Mouse (Mus musculus): ENCODE measurements at regions not wholly inside any gene's neighbourhood (a gene's known extent, or its start where the extent isn't known, plus 50 kb on each side); places are given as distances from the start of the nearest gene placed in this dataset.

DNA sequence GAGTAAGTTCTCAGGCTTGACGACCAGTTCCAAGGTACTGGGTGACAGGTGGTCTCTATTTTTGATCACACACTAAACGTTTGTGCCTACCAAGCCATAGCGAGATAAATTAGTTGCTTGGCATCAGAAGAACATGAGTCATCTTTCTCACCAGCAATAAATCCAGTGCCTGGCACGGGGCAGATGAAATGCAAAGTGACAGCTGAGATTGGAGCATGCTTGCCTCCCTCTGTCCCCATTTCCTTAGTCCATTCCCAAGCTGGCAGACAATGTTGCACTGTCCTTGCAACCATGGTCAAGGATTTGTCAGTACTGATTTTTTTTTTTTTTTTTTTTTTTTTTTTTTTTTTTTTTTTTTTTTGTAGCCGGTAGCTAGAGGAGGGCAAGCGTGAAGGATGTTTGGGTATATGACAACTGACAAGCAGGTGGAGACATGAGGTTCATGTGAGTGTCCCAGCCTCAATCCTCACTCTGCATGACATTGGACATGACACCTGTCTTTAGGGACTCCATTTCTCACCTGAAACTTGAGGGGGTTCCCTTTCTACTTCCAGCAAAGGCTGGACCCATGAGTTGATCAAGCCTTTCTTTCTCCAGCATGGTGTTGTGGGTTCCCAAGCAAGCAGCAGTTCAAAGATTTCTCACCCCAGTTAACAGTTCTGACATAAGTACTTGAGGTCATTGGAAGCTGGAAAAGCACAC lies 168.2 kb upstream of the Bcl6 start:
- WGBS = 64% methylated on average over 6 of the region's 6 CpGs
- TF ChIP-seq POLR2A (IDR thresholded peaks at IDR 0.05; ENCODE audit: control insufficient read depth, extremely low read depth, insufficient read depth, low read length, poor library complexity) = no peak
- TF ChIP-seq CTCF (IDR thresholded peaks at IDR 0.05; ENCODE audit: borderline replicate concordance, control insufficient read depth, extremely low read depth, insufficient read depth, low read length, poor library complexity) = no peak
- no peak overlapping the region for H3K4me3 ChIP-seq (ENCODE audit: control insufficient read depth, insufficient read depth, low read length)
- no peak for DNase-seq
- H3K27ac ChIP-seq (ENCODE audit: control insufficient read depth, insufficient read depth, low read length) = no peak overlapping the region
- peaks cover 21% of the 10 kb centered on the region for H3K4me1 ChIP-seq (replicated peaks; ENCODE audit: control insufficient read depth, insufficient read depth, low read length)
- H3K36me3 ChIP-seq (ENCODE audit: control insufficient read depth, insufficient read depth, low read length) = no peaks in the 10 kb centered on the region
- no peaks in the 10 kb centered on the region for H3K27me3 ChIP-seq (ENCODE audit: control insufficient read depth, insufficient read depth, low read length)

GRCm38 (mm10) chr16:24154816-24155357 lies 166.2 kb upstream of the Bcl6 start:
- Histone ChIP-seq H3K36me3 (ENCODE audit: control insufficient read depth, insufficient read depth, low read length) (no peaks in the 10 kb centered on the region), H3K27ac (ENCODE audit: control insufficient read depth, insufficient read depth, low read length) (peak overlapping the region; percentile 81), H3K27me3 (ENCODE audit: control insufficient read depth, insufficient read depth, low read length) (no peaks in the 10 kb centered on the region), H3K4me1 (replicated peaks; ENCODE audit: control insufficient read depth, insufficient read depth, low read length) (peaks cover 29% of the 10 kb centered on the region), H3K4me3 (ENCODE audit: control insufficient read depth, insufficient read depth, low read length) (no peak overlapping the region)
- DNase-seq = peak; percentile 79
- WGBS = 26% methylated on average over 4 of the region's 4 CpGs
- no peak for TF ChIP-seq CTCF (IDR thresholded peaks at IDR 0.05; ENCODE audit: borderline replicate concordance, control insufficient read depth, extremely low read depth, insufficient read depth, low read length, poor library complexity)
- no peak for TF ChIP-seq POLR2A (IDR thresholded peaks at IDR 0.05; ENCODE audit: control insufficient read depth, extremely low read depth, insufficient read depth, low read length, poor library complexity)

GRCm38 (mm10) chr16:24153943-24154342 lies 165.3 kb upstream of the Bcl6 start:
- 0% methylated on average over 1 of the region's 1 CpGs for WGBS
- no peaks in the 10 kb centered on the region for H3K36me3 ChIP-seq (ENCODE audit: control insufficient read depth, insufficient read depth, low read length)
- TF ChIP-seq CTCF (IDR thresholded peaks at IDR 0.05; ENCODE audit: borderline replicate concordance, control insufficient read depth, extremely low read depth, insufficient read depth, low read length, poor library complexity) (no peak), POLR2A (IDR thresholded peaks at IDR 0.05; ENCODE audit: control insufficient read depth, extremely low read depth, insufficient read depth, low read length, poor library complexity) (no peak)
- H3K4me1 ChIP-seq (replicated peaks; ENCODE audit: control insufficient read depth, insufficient read depth, low read length) = peaks cover 31% of the 10 kb centered on the region
- peak overlapping the region; percentile 9; the same call in 1 of the 2 replicates for H3K27ac ChIP-seq (ENCODE audit: control insufficient read depth, insufficient read depth, low read length)
- H3K4me3 ChIP-seq (ENCODE audit: control insufficient read depth, insufficient read depth, low read length) = no peak overlapping the region
- DNase-seq = peak; percentile 54
- no peaks in the 10 kb centered on the region for H3K27me3 ChIP-seq (ENCODE audit: control insufficient read depth, insufficient read depth, low read length)

DNA sequence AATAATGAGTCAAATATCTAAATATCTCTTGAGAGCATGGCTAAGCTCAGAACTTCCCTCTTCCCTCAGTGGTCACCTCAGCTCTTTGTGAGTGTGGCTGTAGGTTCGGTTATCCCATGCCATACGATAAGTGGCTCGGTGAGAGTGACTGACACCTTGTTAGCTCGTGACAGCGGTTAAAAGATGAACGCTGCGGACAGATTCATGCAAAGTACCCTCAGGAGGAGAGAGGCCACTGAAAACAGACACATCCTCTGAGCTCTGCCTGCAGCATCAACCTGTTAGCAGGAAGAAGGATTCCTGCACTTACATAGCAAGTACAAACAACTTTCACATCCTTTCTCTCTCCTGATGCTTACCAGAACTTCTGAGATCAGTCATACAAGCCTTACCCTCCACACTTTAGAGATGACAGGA lies 163.2 kb upstream of the Bcl6 start:
- H3K27ac ChIP-seq (ENCODE audit: control insufficient read depth, insufficient read depth, low read length) = peak overlapping the region; percentile 64
- H3K4me3 ChIP-seq (ENCODE audit: control insufficient read depth, insufficient read depth, low read length) = no peak overlapping the region; the same call in 1 of the 2 replicates
- no peak for TF ChIP-seq CTCF (IDR thresholded peaks at IDR 0.05; ENCODE audit: borderline replicate concordance, control insufficient read depth, extremely low read depth, insufficient read depth, low read length, poor library complexity)
- TF ChIP-seq POLR2A (IDR thresholded peaks at IDR 0.05; ENCODE audit: control insufficient read depth, extremely low read depth, insufficient read depth, low read length, poor library complexity) = no peak
- H3K36me3 ChIP-seq (ENCODE audit: control insufficient read depth, insufficient read depth, low read length) = no peaks in the 10 kb centered on the region
- DNase-seq = no peak
- no peaks in the 10 kb centered on the region for H3K27me3 ChIP-seq (ENCODE audit: control insufficient read depth, insufficient read depth, low read length)
- 9% methylated on average over 7 of the region's 7 CpGs for WGBS
- H3K4me1 ChIP-seq (replicated peaks; ENCODE audit: control insufficient read depth, insufficient read depth, low read length) = peaks cover 28% of the 10 kb centered on the region

DNA sequence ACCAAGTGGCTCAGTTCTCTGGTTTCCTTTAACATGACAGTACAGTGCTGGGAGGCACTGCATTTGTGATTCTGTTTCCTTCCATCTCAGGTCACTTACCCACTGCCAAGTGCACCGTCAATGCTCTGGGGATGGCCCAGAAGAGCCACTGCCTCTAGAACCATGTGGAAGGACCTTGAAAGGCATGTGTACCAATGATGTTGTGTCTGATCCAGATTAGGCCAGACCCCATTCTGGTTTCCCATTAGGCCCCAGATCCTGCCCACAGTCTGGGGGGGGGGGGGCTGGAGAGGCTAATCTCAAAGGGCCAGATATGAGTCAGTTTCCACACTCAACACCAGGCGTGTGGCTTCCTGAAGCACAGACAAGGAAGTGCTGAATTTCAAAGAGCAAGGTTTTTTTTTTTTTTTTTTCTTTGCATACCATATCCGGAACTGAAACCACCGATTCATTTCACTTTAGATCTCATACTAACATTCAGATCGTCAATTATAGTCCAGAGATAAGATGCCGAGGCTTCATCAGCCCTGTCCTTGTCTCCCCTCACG lies 162.6 kb upstream of the Bcl6 start:
- WGBS = 3% methylated on average over 7 of the region's 7 CpGs
- Histone ChIP-seq H3K4me3 (ENCODE audit: control insufficient read depth, insufficient read depth, low read length) (peak overlapping the region; percentile 30; the same call in 1 of the 2 replicates), H3K36me3 (ENCODE audit: control insufficient read depth, insufficient read depth, low read length) (no peaks in the 10 kb centered on the region), H3K4me1 (replicated peaks; ENCODE audit: control insufficient read depth, insufficient read depth, low read length) (peaks cover 25% of the 10 kb centered on the region), H3K27ac (ENCODE audit: control insufficient read depth, insufficient read depth, low read length) (peak overlapping the region; percentile 64), H3K27me3 (ENCODE audit: control insufficient read depth, insufficient read depth, low read length) (no peaks in the 10 kb centered on the region)
- TF ChIP-seq POLR2A (IDR thresholded peaks at IDR 0.05; ENCODE audit: control insufficient read depth, extremely low read depth, insufficient read depth, low read length, poor library complexity) = no peak
- no peak for TF ChIP-seq CTCF (IDR thresholded peaks at IDR 0.05; ENCODE audit: borderline replicate concordance, control insufficient read depth, extremely low read depth, insufficient read depth, low read length, poor library complexity)
- DNase-seq = no peak

DNA sequence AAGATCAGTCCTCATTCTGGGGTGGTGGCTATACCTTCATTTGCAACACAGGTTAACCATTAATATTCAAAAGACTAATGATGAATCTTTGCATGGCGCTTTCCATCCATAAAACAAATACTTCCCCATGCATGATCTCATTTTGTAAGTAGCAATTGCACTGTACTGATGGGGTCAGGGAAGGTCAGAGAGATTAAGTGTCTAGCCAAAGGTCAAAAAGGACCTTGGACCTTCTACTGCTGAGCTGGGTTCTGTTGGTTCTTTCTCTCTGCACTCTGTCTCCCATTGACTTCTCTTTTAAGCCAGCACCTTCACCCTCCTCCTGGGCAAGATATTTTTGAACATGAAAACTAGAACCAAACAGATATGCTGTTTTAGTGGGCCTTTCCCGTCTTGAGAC lies 161.9 kb upstream of the Bcl6 start:
- H3K27me3 ChIP-seq (ENCODE audit: control insufficient read depth, insufficient read depth, low read length) = no peaks in the 10 kb centered on the region
- H3K27ac ChIP-seq (ENCODE audit: control insufficient read depth, insufficient read depth, low read length) = 0 out of 2 replicates have a peak overlapping the region, but pooled peaks have one; percentile 22
- no peak for DNase-seq
- peaks cover 25% of the 10 kb centered on the region for H3K4me1 ChIP-seq (replicated peaks; ENCODE audit: control insufficient read depth, insufficient read depth, low read length)
- 67% methylated on average over 2 of the region's 2 CpGs for WGBS
- TF ChIP-seq POLR2A (IDR thresholded peaks at IDR 0.05; ENCODE audit: control insufficient read depth, extremely low read depth, insufficient read depth, low read length, poor library complexity) (no peak), CTCF (IDR thresholded peaks at IDR 0.05; ENCODE audit: borderline replicate concordance, control insufficient read depth, extremely low read depth, insufficient read depth, low read length, poor library complexity) (no peak)
- H3K4me3 ChIP-seq (ENCODE audit: control insufficient read depth, insufficient read depth, low read length) = no peak overlapping the region
- H3K36me3 ChIP-seq (ENCODE audit: control insufficient read depth, insufficient read depth, low read length) = no peaks in the 10 kb centered on the region
